Mouse (Mus musculus): ENCODE data around the gene Slc12a9. TPM values are rescaled to one million over a fixed set of nuclear protein-coding genes. Genes with fewer than 3 reads are reported as not detected.

Slc12a9 gene
- 1 to 10 TPM; 4.4 to 5.4 TPM for total RNA-seq (2021)

DNA sequence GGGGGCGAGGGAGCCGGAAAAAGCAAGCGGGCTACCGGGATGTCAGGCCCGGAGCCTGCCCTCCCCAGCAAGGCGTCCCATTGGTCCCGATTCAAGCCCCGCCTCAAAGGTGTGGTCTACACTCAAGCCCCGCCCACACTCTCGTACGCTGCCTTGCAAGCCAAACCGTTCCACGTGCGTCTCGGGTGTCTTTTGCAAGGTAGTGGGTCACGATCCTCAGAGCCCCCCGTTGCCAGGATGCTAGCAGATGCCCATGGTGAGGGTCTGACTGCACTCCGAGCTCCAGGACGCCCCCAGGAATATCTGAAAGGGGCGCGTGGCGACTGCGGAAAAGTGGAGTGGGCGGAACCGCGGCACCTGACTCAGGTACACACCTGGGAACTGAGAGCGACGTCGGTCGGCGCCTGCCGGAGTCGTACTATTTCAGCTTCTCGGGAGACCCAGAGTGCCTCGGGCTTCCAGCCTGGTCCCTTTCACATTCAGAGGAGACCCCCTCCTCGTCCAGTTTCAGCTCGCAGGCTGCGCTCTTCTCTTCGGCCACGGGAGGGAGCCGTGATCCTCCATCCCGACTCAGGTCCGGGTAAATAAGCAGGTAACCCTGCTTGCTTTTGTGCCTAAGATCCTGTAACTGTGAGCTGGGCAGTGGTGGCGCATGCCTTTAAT is at the start of gene Slc12a9:
Gene Slc12a9 (minus strand): TSS at position 86 of the 663 bp plus-strand sequence.
- DNase-seq, result peak; percentile 93 to 97
- intact Hi-C loops (cut with DNase I), result loop anchor here (2.0 to 5.0 kb wide), 2 partner anchors 43 to 169 kb away; partner anchors contain the start of gene Pop7

DNA sequence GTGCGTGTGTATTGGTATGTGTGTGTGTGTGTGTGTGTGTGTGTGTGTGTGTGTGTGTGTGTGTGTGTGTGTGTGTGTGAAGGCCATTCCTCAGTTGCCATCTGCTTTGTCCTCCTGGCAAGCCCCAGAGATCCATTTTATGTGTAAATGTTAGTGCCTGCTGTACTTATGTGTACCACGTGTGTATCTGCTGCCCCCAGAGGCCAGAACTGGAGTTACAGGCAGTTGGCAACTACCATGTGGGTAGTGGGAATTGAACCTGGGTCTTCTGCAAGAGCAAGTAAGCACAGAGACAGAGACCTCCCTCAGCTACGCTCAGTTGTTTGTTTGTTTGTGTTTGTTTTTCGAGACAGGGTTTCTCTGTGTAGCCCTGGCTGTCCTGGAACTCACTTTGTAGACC is 47.8 kb upstream of the Slc12a9 start:
- peak; percentile 65 to 78 for DNase-seq
- intact Hi-C loops (cut with DNase I), result loop anchor here (1.0 to 10.0 kb wide), 2 partner anchors 90 to 264 kb away; partner anchors contain the start of genes Irs3 and Sap25

DNA sequence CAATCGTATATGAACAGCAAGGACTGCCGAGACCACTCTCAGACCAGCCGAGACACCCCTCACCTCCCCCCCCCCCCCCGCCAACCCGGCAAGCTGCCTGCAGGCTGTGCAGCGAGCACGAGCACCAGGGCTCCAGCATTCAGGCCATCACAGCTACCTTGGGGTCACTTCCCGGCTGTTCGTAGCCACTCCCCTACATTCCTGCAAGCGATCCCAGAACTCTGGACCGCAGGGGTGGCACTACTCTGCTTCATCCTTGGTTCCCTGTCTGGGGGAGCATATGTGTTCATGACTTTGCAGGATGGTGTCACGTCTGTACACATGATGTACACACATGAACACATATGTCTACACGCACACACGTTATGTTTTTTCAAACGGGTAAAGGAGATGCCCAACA is 44.2 kb upstream of the Slc12a9 start:
- intact Hi-C loops (cut with DNase I), result loop anchor here (2.0 to 10.0 kb wide), 3 partner anchors 43 to 245 kb away; partner anchors contain the start of gene Trip6
- no peak for DNase-seq

DNA sequence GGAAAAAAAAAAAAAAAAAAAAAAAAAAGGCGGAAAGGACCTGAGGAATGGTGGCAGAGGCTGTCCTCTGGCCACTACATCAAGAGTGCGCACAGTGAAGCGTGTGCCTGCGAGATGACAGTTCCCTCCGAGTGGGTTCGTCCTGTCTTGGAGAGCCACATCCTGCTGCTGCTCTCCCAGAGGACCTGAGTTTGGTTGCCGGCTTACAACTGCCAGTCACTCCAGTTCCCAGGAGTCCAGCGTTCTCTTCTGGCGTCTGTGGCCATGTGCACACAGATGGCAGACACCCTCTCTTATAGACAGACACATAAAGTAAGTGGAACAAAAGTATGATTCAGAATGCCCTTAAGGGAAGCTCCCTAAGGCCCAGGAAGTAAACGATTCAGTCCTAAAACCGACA is 43.8 kb upstream of the Slc12a9 start:
- DNase-seq, result peak; percentile 51 to 61
- intact Hi-C loops (cut with DNase I), result loop anchor here (2.0 to 10.0 kb wide), 3 partner anchors 42 to 245 kb away; partner anchors contain the start of gene Trip6

DNA sequence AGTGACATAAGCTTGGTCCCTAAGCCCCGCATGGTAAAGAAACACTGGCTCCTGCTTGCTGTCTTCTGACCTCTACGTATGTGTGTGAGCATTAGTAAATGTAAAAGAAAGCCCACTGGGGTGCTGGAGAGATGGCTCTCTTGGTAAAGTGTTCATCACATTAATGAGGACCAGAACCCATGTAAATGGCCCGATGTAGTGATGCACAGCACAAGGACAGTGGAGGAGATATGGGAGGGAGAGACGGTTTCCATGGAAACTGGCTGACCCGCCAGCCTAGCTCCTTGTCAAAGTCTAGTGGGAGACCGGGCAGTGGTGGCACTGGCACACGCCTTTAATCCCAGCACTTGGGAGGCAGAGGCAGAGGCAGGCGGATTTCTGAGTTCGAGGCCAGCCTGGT is 43.3 kb upstream of the Slc12a9 start:
- DNase-seq, result peak in 1 of 2 experiments; percentile 29

DNA sequence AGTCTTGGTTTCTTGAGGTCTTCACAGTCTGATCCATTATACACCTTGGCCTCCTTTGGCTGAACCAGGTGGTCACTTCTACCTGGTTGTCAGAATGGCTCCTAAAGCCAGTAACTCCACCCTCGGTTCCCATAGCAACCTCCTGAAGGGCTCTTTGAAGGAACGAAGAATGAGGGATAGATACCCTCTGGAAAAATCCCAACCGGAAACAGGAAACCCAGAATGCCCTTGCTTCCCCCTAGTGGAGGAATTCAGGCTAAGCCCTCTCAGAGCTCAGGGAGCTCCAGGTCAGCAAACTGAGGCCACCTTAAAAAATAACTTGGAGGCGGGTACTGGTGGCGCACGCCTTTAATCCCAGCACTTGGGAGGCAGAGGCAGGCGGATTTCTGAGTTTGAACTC is 42.8 kb upstream of the Slc12a9 start:
- DNase-seq, result peak; percentile 18 to 56

More for the DNA sequence above, 43.3 kb upstream of the Slc12a9 start:
- intact Hi-C loops (cut with DNase I), result loop anchor here (2.0 to 10.0 kb wide), 3 partner anchors 42 to 244 kb away; partner anchors contain the start of gene Trip6

DNA sequence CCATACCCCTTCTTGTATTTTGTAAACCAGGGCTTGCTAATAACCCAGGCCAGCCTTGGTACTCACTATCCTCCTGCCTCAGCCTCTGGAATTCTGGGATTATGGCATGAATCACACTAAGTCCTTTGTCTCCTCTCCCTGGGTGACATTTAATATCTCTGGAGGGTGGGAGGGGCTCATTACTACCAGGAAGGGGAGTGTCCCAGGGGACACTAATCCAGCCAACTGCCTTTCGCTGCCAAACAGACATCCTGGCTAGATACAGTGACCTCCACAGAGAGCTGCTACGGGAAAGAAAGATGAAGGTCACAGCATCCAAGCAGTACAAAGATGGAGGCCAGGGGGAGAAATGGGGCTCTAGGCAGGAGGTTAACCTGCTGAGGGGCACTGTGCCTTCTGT is 42.2 kb upstream of the Slc12a9 start:
- DNase-seq, result peak; percentile 80 to 83
- intact Hi-C loops (cut with DNase I), result loop anchor here (2.0 to 10.0 kb wide), 4 partner anchors 21 to 243 kb away; partner anchors contain the start of gene Trip6

More for the DNA sequence above, 42.8 kb upstream of the Slc12a9 start:
- intact Hi-C loops (cut with DNase I), result loop anchor here (2.0 to 10.0 kb wide), 3 partner anchors 41 to 244 kb away; partner anchors contain the start of gene Trip6

DNA sequence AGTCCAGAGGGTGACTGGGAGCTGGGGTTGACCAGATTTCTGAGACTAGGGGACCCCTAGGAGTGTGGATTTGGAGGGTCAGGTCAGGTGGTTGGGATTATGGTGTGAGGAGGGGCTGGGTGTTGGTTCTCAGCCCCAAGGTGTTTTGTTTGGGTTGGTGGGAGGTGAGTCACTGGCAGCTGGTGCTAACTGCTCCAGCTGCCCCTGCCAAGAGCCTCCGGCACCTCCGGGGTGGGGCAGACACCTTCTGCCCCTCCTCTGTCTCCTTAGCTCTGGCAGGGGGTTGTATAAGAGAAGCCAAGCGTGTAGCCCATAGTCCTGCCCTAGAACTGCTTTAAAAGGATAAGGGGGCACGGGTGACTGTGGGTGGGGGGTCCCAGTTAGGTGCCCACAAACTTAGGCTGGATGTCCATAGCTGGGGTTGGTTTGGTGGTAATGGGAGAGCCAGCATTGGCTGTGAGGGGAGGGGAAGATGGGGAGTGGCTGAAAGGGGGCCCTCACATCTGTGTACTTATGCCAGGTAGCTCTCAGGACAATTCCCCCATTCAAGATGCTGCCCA is 41.2 kb upstream of the Slc12a9 start:
- intact Hi-C loops (cut with DNase I), result loop anchor here (2.0 to 10.0 kb wide), 3 partner anchors 20 to 242 kb away; partner anchors contain the start of gene Trip6
- DNase-seq, result no peak

DNA sequence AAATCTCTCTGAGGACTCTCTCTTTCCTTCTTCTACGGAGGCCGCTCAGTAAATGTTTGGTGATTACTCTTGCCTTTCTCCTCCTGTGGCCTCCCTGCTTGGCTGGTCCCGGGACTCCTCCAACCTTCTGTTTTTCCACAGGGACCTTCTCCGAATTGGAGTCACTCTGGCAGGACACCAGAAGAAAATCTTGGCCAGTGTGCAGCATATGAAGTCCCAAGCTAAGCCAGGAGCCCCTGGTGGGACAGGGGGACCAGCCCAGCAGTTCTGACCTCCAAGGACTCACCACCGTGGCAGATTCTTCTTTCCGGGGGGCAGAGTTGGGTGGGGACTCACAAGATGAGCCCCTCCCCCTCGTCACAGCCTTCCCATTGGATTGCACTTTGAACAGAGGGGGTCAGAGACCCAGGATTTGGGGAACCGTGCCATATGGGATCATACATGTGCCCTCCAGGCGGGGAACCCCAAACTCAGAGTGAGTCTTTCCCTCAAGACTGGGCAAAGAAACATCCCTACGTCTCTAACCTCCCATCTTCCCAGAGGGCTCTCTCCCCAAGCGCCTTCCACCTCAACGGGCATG is 40.1 kb upstream of the Slc12a9 start:
- DNase-seq, result no peak
- intact Hi-C loops (cut with DNase I), result loop anchor here (10.0 kb wide), 1 partner anchor 59 kb away; the partner anchor contains the start of gene Trip6

DNA sequence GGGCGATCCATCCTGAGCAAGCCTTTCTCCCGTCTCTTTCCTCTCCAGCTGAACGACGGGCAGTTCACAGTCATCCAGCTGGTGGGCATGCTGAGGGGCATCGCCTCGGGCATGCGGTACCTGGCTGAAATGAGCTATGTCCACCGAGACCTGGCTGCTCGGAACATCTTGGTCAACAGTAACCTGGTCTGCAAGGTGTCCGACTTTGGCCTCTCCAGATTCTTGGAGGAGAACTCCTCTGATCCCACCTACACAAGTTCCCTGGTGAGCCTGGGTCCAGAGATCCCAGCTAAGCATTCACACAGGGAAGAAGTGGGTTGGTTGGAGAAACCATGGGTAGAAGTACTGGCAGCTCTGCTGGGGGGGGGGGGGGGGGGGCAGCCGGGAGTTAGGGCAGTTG is 36.3 kb upstream of the Slc12a9 start:
- intact Hi-C loops (cut with DNase I), result loop anchor here (10.0 kb wide), 1 partner anchor 55 kb away; the partner anchor contains the start of gene Trip6
- DNase-seq, result no peak

DNA sequence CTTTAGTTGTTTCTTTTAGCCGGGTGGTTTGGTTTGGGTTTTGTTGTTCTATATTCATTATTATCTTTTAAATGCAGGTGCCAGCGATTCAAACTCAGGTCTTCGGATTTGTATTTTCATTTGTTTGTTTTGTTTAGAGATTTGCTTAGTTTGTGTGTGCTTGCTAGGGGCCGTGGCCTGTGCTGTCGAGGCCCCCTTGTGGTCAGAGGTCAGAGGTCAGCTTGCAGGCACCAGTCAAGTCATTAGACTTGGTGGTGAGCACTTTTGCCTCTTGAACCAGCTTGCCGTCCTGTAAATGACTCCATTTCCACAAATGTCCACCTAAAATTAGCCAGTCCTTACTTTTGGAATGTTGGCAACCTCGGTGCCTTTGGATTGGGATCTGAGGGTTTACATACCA is 25.0 kb upstream of the Slc12a9 start:
- intact Hi-C loops (cut with DNase I), result no loop called here
- DNase-seq, result no peak

DNA sequence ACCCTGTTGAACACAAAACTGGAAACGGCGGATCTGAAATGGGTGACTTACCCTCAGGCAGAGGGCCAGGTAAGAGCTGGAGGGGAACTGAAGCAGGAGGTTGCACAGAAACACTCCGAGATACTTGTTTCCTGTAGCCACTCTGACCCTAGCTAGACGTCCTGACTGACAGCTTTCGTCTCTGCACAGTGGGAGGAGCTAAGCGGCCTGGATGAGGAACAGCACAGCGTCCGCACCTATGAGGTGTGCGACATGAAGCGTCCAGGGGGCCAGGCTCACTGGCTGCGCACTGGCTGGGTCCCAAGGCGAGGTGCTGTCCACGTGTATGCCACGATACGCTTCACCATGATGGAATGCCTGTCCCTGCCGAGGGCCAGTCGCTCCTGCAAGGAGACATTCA is 20.7 kb upstream of the Slc12a9 start:
- intact Hi-C loops (cut with DNase I), result loop anchor here (2.0 kb wide), 1 partner anchor 21 kb away; no protein-coding TSS in a partner anchor

DNA sequence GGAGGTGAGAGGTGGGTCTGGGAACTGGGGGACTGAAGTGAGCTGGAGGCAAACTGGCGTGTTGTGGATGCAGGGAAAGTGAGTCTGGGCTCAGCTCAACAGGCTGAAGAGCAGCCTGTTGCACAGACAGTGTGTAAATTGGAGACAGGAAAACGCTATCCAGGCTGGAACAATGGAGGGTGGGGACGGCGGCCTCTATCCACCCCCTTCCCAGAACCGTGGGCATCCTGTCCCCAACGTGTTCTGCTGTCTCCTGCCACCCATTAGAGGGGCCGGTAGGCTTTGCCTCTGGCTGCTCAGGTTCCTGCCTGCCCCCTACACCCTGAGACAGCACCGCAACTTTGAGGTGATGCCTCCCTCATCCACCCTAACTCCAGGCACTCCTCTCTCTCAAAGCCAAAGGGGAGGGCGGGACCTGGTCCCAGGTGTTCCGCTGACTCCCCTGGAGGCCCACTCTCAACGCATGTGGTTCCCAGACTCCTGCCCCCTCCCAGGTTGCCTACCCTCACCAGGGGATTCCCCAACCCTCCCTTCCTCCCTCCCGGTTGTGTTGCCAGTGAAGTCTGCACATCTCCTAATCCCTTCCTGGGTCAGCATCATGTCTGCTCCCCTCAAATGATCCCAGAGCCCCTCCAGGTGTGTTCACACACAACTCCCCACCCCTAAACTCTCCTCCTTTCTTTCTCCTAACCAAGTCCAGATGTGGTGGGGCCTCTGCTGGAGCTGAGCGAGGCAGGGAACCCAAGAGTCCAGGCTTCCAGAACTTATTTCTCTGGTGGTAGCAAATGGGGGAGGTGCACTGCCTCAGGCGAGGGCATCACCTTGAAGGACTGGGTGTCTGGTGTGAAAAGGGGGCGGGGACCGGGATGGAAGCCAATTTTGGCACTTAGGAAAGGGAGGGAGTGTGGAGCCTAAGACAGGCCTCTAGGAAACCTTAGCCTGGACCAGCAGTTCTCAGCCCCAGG is 18.9 kb upstream of the Slc12a9 start:
- intact Hi-C loops (cut with DNase I), result loop anchor here (2.0 kb wide), 1 partner anchor 13 kb away; no protein-coding TSS in a partner anchor
- DNase-seq, result peak; percentile 62 to 79

More for the DNA sequence above, 20.7 kb upstream of the Slc12a9 start:
- DNase-seq, result no peak

DNA sequence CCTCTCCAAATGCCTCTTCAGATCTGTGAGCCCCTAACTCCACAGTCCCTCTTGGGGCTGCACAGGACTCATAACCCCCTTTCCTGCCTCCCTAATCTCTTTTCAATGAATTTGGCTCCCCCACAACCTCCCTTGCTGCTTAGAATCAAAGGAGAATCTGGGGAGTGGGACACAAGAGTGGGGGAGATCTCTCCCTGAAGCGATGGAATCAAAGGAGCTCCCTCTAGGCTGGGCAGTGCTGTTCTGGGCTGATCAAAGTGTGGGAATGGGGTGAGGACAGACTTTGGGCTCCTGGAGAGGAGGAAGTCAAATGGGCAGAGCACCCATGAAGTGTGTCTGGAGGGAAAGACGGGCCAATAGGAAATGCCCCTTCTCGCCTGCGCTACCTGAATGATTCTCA is 18.0 kb upstream of the Slc12a9 start:
- intact Hi-C loops (cut with DNase I), result no loop called here
- peak in 1 of 2 experiments; percentile 28 for DNase-seq

DNA sequence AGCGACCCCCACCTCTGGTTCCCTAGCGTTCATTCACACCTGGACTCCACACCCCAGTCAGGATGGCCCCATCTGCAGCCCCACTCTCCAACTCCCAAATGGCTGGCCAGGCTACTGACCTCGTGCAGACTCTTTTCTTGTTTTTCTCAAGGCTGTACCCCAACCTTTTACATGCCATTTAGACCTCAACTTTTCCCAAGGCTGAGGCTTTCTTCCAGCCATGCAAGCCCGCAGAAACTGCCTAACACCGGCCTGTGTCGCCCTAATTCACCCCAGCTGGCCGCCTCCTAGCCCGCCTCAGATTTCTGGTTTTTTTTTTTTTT is 17.6 kb upstream of the Slc12a9 start:
- intact Hi-C loops (cut with DNase I), result no loop called here
- peak in 1 of 2 experiments; percentile 28 for DNase-seq

DNA sequence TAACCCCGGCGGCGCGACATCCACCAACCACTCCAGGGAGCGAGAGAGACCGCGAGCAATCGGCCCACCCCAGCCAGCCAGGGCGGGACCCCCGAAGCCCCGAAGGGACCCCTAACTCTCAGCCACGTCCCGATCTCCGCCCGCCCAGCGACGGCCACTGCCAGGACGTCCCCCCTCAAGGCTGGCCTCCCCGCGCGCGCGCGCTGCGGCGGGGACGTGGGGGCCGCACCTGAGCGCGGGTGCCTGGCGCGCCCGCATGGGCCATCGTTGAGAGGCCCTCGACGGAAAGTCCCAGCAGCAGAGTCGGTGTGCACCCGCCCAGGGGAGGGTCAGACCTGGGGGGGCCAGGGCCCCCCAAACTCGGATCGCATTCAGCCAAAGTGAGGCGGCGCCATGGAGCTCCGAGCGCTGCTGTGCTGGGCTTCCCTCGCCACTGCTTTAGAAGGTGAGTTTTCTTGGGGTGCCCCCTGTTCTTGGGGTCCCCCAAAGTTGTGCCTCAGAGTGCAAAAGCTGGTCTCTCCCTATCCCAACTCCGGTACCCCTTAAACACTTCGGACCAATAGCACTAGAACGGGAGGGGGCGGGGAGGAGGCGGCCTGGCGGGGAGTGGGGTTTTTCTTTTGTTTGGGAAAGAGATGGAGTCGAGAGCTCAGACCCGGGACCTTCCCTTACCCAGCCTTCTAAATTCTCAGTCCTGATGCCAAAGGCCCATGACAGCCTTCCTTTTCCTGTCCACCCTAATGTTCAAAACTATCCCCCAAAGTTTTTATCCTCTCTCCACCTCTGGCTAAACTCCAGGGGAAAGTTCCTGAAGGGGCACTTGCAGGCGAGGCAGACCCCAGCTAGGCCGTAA is 17.0 kb upstream of the Slc12a9 start:
- intact Hi-C loops (cut with DNase I), result no loop called here
- DNase-seq, result peak in 1 of 2 experiments; percentile 34

DNA sequence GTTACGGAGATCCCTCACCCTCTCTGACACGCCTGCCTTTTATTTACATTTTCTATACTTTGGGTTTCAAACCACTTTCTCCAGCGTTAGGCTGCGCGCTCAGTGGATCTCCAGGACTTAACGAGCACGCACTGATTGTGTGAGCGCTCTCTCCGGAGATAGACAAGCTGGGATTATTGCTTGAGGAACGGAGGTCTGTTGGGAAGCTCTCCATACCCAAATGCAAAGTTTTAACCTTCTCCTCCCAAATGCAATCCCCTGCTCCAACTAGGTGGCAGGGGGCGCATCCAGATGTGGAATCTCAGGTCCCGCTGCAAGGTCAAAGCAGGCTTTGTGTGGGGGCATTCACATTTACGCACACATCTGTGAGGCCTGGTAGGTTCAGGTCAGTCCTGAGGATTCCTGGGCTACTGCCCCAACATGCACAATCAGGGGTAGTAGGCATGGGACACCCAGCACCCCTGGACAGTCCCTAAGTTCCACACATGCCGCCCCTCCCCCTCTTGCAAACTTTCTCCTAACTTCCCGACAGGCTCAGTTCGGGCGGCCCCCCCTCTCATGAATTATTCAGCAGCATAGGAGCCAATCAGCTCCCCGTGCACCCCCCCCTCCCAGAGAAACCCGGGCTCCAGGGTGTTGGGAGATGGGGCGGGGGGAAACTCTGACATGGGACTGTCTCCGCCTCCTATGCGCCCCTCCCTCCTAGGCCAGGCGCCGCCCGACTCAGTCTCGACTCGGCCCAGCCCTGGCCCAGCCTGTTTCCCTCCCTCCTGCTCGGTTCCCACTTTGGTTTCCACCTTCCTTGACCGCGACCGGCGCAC is 16.2 kb upstream of the Slc12a9 start, which contains the start of gene Ephb4:
Gene Ephb4 (plus strand): TSS at position 726 of the 821 bp plus-strand sequence.
- intact Hi-C loops (cut with DNase I), result no loop called here
- DNase-seq, result peak; percentile 96 to 97
